Mouse (Mus musculus): ENCODE results near the gene Wfikkn2. TPM values are rescaled to one million over a fixed set of nuclear protein-coding genes. Genes with fewer than 3 reads are reported as not detected.
A peak's percentile ranks its signal among the peaks of the same experiment; 100 is the strongest.

Wfikkn2 gene
- polyA plus RNA-seq, 1 experiment from 2014 or later: 1.1 TPM

GRCm38 (mm10) chr11:94200422-94200821, 45.4 kb downstream of the Wfikkn2 start:
- no peak overlapping the region for H3K9ac ChIP-seq (ENCODE audit: low read depth, low read length)
- H3K27ac ChIP-seq (ENCODE audit: low read depth, low read length): no peak overlapping the region
- H3K4me1 ChIP-seq (ENCODE audit: control insufficient read depth, insufficient read depth, low read length): peaks cover 6% of the 10 kb centered on the region; the same call in 1 of the 2 replicates
- H3K4me3 ChIP-seq (ENCODE audit: low read depth, low read length): no peak overlapping the region
- H3K36me3 ChIP-seq (ENCODE audit: control insufficient read depth, insufficient read depth, low read length): no peaks in the 10 kb centered on the region
- WGBS (ENCODE audit: insufficient replicate concordance): 55% methylated on average over 4 of the region's 4 CpGs
- no peak overlapping the region for H3K4me2 ChIP-seq
- H3K27me3 ChIP-seq (ENCODE audit: control insufficient read depth, insufficient read depth, low read length): no peaks in the 10 kb centered on the region
- no peak for ATAC-seq (replicated peaks; ENCODE audit: insufficient number of reproducible peaks, low FRiP score, low TSS enrichment)
- H3K9me3 ChIP-seq (replicated peaks; ENCODE audit: control insufficient read depth, low read length): no peaks in the 10 kb centered on the region

- no peaks in the 10 kb centered on the region for H3K27me3 ChIP-seq (ENCODE audit: control insufficient read depth, insufficient read depth, low read length)
- 60% methylated on average over 2 of the region's 2 CpGs for WGBS (ENCODE audit: insufficient replicate concordance)
- peaks cover 6% of the 10 kb centered on the region; the same call in 1 of the 2 replicates for H3K4me1 ChIP-seq (ENCODE audit: control insufficient read depth, insufficient read depth, low read length)
- no peak overlapping the region for H3K4me2 ChIP-seq
- no peak overlapping the region for H3K9ac ChIP-seq (ENCODE audit: low read depth, low read length)
- no peak overlapping the region for H3K27ac ChIP-seq (ENCODE audit: low read depth, low read length)
- no peak for ATAC-seq (replicated peaks; ENCODE audit: insufficient number of reproducible peaks, low FRiP score, low TSS enrichment)
- H3K36me3 ChIP-seq (ENCODE audit: control insufficient read depth, insufficient read depth, low read length): no peaks in the 10 kb centered on the region
- H3K4me3 ChIP-seq (ENCODE audit: low read depth, low read length): no peak overlapping the region
- H3K9me3 ChIP-seq (replicated peaks; ENCODE audit: control insufficient read depth, low read length): no peaks in the 10 kb centered on the region
Measured at GRCm38 (mm10) chr11:94199771-94200170, 46.0 kb downstream of the Wfikkn2 start.

- H3K9ac ChIP-seq (ENCODE audit: low read depth, low read length): no peak overlapping the region
- H3K4me1 ChIP-seq (ENCODE audit: control insufficient read depth, insufficient read depth, low read length): peaks cover 6% of the 10 kb centered on the region; the same call in 1 of the 2 replicates
- WGBS (ENCODE audit: insufficient replicate concordance): 79% methylated on average over 7 of the region's 7 CpGs
- no peaks in the 10 kb centered on the region for H3K36me3 ChIP-seq (ENCODE audit: control insufficient read depth, insufficient read depth, low read length)
- no peak for ATAC-seq (replicated peaks; ENCODE audit: insufficient number of reproducible peaks, low FRiP score, low TSS enrichment)
- H3K4me3 ChIP-seq (ENCODE audit: low read depth, low read length): no peak overlapping the region
- H3K4me2 ChIP-seq: no peak overlapping the region
- H3K27me3 ChIP-seq (ENCODE audit: control insufficient read depth, insufficient read depth, low read length): no peaks in the 10 kb centered on the region
- H3K9me3 ChIP-seq (replicated peaks; ENCODE audit: control insufficient read depth, low read length): no peaks in the 10 kb centered on the region
- H3K27ac ChIP-seq (ENCODE audit: low read depth, low read length): no peak overlapping the region
Measured at GRCm38 (mm10) chr11:94198405-94199146, 47.2 kb downstream of the Wfikkn2 start.

- ATAC-seq (replicated peaks; ENCODE audit: insufficient number of reproducible peaks, low FRiP score, low TSS enrichment): no peak
- WGBS (ENCODE audit: insufficient replicate concordance): 76% methylated on average over 3 of the region's 3 CpGs
- Histone ChIP-seq H3K4me2 (no peak overlapping the region), H3K27me3 (ENCODE audit: control insufficient read depth, insufficient read depth, low read length) (no peaks in the 10 kb centered on the region), H3K36me3 (ENCODE audit: control insufficient read depth, insufficient read depth, low read length) (no peaks in the 10 kb centered on the region), H3K9ac (ENCODE audit: low read depth, low read length) (no peak overlapping the region), H3K4me3 (ENCODE audit: low read depth, low read length) (no peak overlapping the region), H3K27ac (ENCODE audit: low read depth, low read length) (no peak overlapping the region), H3K9me3 (replicated peaks; ENCODE audit: control insufficient read depth, low read length) (no peaks in the 10 kb centered on the region), H3K4me1 (ENCODE audit: control insufficient read depth, insufficient read depth, low read length) (peaks cover 6% of the 10 kb centered on the region; the same call in 1 of the 2 replicates)
Measured at GRCm38 (mm10) chr11:94196311-94196710, 49.5 kb downstream of the Wfikkn2 start.

- Histone ChIP-seq H3K9ac (ENCODE audit: low read depth, low read length) (no peak overlapping the region), H3K4me1 (ENCODE audit: control insufficient read depth, insufficient read depth, low read length) (peaks cover 15% of the 10 kb centered on the region), H3K27me3 (ENCODE audit: control insufficient read depth, insufficient read depth, low read length) (no peaks in the 10 kb centered on the region), H3K9me3 (replicated peaks; ENCODE audit: control insufficient read depth, low read length) (no peaks in the 10 kb centered on the region), H3K4me3 (ENCODE audit: low read depth, low read length) (no peak overlapping the region), H3K36me3 (ENCODE audit: control insufficient read depth, insufficient read depth, low read length) (no peaks in the 10 kb centered on the region), H3K27ac (ENCODE audit: low read depth, low read length) (no peak overlapping the region), H3K4me2 (no peak overlapping the region)
- 67% methylated on average over 2 of the region's 2 CpGs for WGBS (ENCODE audit: insufficient replicate concordance)
- no peak for ATAC-seq (replicated peaks; ENCODE audit: insufficient number of reproducible peaks, low FRiP score, low TSS enrichment)
Measured at GRCm38 (mm10) chr11:94193109-94193508, 52.7 kb downstream of the Wfikkn2 start.

- no peak for ATAC-seq (replicated peaks; ENCODE audit: insufficient number of reproducible peaks, low FRiP score, low TSS enrichment)
- WGBS (ENCODE audit: insufficient replicate concordance): 89% methylated on average over 5 of the region's 5 CpGs
- H3K4me2 ChIP-seq: no peak overlapping the region
- no peak overlapping the region for H3K4me3 ChIP-seq (ENCODE audit: low read depth, low read length)
- no peaks in the 10 kb centered on the region for H3K9me3 ChIP-seq (replicated peaks; ENCODE audit: control insufficient read depth, low read length)
- H3K36me3 ChIP-seq (ENCODE audit: control insufficient read depth, insufficient read depth, low read length): no peaks in the 10 kb centered on the region
- no peak overlapping the region for H3K9ac ChIP-seq (ENCODE audit: low read depth, low read length)
- no peaks in the 10 kb centered on the region for H3K27me3 ChIP-seq (ENCODE audit: control insufficient read depth, insufficient read depth, low read length)
- H3K4me1 ChIP-seq (ENCODE audit: control insufficient read depth, insufficient read depth, low read length): peaks cover 9% of the 10 kb centered on the region
- no peak overlapping the region for H3K27ac ChIP-seq (ENCODE audit: low read depth, low read length)
Measured at GRCm38 (mm10) chr11:94190665-94191064, 55.1 kb downstream of the Wfikkn2 start.

GRCm38 (mm10) chr11:94189579-94189978, 56.2 kb downstream of the Wfikkn2 start:
- Histone ChIP-seq H3K27me3 (ENCODE audit: control insufficient read depth, insufficient read depth, low read length) (no peaks in the 10 kb centered on the region), H3K9ac (ENCODE audit: low read depth, low read length) (no peak overlapping the region), H3K4me2 (no peak overlapping the region; the same call in 1 of the 2 replicates), H3K4me3 (ENCODE audit: low read depth, low read length) (no peak overlapping the region), H3K9me3 (replicated peaks; ENCODE audit: control insufficient read depth, low read length) (no peaks in the 10 kb centered on the region), H3K27ac (ENCODE audit: low read depth, low read length) (0 out of 2 replicates have a peak overlapping the region, but pooled peaks have one; percentile 57), H3K4me1 (ENCODE audit: control insufficient read depth, insufficient read depth, low read length) (peaks cover 9% of the 10 kb centered on the region), H3K36me3 (ENCODE audit: control insufficient read depth, insufficient read depth, low read length) (no peaks in the 10 kb centered on the region)
- WGBS (ENCODE audit: insufficient replicate concordance): 16% methylated on average over 10 of the region's 10 CpGs
- 0 out of 2 replicates have a peak, but pooled peaks have one; percentile 31 for ATAC-seq (replicated peaks; ENCODE audit: insufficient number of reproducible peaks, low FRiP score, low TSS enrichment)

All from heart, embryonic 11.5 days (tissue).